Mouse (Mus musculus) thymus, adult 18-20 months (tissue): ENCODE measurements around the gene Thap12.

Experiments used
- DNase-seq, 2 experiments: peaks; one replicate each; pipeline ENCODE4 v3.0.0; 2022; ENCODE audit warnings: mixed read lengths in 2 of 2

Gene Thap12

DNA sequence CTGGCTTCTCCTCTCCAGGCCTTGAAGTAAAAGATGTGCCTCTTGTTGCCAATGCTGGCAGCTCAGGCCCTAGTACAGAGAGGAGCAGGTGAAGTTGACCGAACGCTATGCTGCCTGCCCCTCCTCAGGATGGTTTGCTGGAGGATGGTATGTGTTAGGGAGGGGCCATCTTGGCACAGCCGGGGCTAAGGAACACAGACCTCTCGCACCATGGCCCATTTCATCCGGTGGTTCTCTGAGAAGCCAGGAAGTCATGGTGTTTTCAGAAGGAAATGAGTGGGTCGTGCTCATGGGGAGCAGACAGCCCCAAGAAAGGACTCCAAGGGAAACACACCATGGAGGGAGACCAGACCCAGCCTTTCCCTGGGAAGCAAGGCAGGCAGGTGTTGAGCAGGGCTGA is 64.4 kb downstream of the Thap12 start:
- no peak for DNase-seq
